Mouse (Mus musculus): ENCODE measurements around the gene Afg1l.

The Afg1l gene

DNA sequence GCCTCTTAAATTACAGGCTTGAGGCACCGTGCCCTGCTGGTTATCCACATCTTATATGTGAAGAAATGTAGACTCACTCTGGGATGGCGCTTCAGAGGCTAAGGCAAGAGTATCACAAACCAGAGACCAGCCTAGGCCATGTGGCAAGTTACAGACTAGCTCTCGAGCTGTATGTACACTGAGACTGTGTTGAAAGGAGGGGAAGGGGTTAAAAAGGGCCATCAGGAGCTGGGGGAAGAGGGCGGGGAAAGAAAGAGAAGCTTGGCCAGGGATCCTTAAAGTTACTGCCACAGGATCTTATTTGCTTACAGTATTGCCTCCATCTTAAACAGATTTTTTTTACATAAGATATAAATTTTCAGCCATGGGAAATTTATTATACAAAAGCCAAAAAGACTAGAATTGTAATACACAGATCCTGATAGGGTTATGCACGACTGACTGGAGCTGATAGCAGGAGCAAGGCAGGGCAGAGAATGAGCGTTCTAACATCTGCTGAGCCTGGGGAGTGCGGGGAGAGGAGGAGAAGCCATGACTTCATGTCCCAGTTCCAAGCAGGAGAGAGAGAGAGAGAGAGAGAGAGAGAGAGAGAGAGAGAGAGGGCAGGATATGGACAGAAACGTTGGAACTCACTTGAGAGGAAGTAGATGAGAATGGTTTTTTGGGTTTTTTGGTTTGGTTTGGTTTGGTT lies 10.4 kb upstream of the Afg1l start:
- in situ Hi-C loops (cut with MboI; ENCODE audit: low pct_unique_long_range_greater_than_20kb in 1 of 2, low sequenced_read_pairs in 2 of 2, unreplicated experiment in 1 of 2): no loop called here

DNA sequence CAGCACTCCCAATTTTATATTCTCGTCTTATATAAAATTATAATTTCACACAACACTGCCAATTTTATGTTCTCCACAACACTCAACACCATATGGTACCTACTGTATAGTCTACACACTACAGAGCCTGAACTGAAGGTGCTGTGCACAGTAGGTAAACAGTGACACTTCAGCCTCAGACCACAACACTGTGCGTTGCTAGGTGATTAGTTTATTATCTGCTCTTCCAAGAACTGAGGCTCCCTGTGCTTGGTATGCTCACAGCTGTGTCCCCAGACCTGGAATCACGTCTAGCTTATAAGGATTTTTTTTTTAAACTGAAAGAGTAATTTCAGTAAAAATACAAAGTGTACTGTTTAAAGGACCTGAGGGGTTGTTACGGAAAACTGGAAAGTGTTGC lies 2.4 kb upstream of the Afg1l start:
- in situ Hi-C loops (cut with MboI; ENCODE audit: low pct_unique_long_range_greater_than_20kb in 1 of 2, low sequenced_read_pairs in 2 of 2, unreplicated experiment in 1 of 2): no loop called here

DNA sequence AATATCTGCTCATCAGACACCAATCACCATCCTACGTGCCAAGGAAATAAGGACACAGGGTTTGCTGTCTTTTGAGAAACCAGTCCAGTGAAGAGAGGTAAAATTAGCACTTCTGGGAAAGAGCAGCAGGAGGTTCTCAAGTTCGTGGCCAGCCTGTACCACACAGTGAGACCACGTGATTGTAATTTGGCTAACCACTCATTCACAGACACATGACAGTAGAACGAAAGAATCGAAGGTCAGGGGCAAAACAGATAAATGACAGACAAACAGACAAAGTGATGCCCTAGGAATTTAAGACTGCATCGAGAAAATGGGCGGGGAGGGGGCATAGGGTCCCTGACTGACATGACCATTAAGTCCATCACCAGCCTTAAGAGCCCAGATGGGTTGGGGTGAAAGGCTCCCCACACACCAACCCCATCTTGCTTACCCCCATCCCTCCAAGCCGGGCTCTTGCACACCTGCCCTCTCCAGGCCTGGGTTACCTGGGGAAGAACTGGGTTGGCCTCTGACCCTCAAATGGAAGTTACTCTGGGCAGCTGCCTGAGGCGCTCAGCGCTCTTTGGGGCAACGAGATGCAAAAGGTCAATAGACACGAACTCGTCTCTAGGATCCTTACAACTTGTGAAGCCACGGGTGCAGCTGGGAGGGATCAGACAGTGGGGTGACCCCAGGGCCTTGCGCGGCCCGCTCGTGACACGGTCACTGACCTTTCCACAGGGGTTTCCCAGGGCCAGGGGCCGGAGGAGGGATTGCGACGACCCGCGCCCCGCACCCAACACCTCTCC lies 620 bp downstream of the Afg1l start:
- in situ Hi-C loops (cut with MboI; ENCODE audit: low pct_unique_long_range_greater_than_20kb in 1 of 2, low sequenced_read_pairs in 2 of 2, unreplicated experiment in 1 of 2): no loop called here

DNA sequence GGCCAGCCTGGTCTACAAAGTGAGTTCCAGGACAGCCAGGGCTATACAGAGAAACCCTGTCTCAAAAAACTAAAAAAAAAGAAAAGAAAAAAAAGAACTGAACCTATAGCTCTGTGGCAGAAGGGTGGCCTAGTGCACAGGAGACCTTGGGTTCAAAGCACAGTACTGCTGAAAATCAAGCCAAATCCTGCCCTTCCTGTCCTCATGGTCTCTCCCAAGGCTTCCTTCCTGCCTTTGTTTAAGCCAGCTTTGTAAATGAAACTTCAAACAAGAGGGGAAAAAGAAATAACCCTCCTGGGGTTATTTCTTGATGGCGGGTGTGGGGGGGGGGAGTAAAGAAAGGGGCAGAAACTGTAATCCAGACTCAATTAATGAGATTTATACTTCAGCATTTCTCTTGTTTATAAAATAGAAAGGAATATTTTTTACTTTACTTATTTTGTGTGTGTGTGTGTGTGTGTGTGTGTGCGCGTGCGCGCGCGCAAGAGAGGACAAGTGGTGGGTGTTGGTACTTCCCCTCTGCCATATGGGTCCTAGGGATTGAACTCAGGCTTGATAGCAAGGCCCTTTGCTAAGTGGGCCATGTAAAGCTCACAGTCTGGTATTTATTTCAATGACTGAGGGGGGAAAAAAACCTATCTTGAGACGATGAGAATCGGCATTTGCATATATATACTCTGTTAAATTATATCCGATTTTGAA lies 1.4 kb downstream of the Afg1l start:
- in situ Hi-C loops (cut with MboI; ENCODE audit: low pct_unique_long_range_greater_than_20kb in 1 of 2, low sequenced_read_pairs in 2 of 2, unreplicated experiment in 1 of 2): no loop called here

DNA sequence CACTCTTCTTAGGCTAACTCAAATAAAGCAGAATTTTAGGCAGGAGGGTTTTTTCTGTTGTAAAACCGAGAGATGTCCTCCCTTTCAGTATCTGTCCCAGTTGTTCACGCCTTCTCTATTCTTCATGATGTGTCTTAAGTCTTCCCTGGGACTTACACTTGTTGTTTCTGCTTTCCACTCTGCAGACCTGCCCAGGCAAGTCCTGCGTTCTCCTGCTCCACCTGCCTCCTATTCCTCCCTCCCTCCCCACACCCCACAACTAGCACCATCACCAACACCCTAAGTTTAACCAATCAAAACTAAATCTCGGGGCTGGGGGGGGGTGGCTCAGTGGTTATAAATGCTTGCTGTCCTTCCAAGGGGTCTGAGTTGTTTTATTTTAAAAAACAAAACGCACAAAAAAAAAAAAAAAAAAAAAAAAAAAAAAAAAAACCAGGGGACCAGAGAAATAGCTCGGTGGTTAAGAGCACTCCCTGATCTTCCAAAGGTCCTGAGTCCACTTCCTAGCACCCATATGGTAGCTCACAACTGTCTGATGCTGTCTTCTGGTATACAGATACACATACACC lies 3.3 kb downstream of the Afg1l start:
- in situ Hi-C loops (cut with MboI; ENCODE audit: low pct_unique_long_range_greater_than_20kb in 1 of 2, low sequenced_read_pairs in 2 of 2, unreplicated experiment in 1 of 2): no loop called here

DNA sequence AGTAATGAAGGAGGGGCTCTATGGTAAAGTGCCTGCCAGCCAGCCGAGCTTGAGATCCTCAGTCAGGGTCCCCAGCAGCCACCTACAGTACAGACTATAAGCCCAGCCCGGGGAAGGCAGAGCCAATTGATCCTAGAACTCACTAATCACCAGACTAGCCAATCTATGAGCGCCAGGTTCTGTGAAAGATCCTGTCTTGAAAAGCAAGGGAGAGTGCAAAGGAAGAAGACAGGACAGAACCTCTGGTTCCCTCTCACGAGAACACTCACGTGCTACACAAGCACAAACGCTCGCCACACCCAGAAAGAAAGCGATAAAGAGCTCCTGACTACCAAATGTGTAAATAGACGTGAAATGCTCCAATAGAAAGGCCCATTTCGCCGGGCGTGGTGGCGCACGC lies 13.6 kb downstream of the Afg1l start:
- in situ Hi-C loops (cut with MboI; ENCODE audit: low pct_unique_long_range_greater_than_20kb in 1 of 2, low sequenced_read_pairs in 2 of 2, unreplicated experiment in 1 of 2): no loop called here

DNA sequence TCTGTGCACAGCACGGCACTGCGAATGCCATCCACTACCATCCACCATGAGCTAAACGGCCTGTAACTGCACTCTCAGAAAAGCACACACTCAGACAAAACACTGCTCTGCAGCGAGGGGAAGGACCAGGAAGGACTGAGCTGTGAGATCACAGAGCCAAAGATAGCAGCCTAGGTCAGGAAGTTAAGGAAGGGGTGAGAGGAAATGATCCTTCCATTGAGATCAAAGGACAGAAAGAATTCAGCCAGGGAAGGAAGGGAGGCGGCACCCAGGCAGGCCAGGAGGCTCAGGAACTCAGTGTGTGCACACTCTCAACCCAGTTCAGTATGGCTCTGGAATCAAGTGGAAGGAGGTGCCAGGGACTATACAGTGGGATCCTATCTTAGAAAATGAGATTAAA lies 14.1 kb downstream of the Afg1l start:
- in situ Hi-C loops (cut with MboI; ENCODE audit: low pct_unique_long_range_greater_than_20kb in 1 of 2, low sequenced_read_pairs in 2 of 2, unreplicated experiment in 1 of 2): no loop called here

DNA sequence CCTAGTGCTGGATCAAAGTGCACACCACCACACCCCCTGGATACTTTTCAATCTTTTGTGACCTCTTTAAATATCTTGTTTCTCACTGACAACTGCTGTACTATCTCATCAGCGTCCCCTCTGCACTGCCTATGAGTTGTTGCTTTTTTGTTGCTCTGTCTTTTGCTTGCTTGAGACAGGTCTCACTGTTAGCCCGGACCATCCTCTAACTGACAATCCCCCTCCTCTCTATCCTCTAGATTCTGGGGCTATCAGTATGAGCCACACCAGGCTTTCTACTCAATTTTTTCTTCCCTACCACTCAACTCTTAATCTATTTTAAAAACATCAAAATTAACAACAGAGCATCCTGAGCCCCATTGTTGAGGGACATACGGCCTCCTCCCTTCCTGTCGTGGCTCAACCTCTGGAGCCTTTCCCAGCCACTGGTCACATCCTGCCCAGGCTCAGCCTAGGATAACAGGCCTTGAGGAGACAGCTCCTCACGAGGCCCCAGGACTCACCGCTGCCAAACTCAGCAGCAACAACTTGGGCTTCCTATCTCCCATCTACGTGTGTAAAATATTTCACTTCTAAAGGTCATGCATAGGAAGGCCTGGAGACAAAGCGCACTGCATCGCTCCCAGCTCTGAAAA lies 20.7 kb downstream of the Afg1l start:
- in situ Hi-C loops (cut with MboI; ENCODE audit: low pct_unique_long_range_greater_than_20kb in 1 of 2, low sequenced_read_pairs in 2 of 2, unreplicated experiment in 1 of 2): no loop called here

DNA sequence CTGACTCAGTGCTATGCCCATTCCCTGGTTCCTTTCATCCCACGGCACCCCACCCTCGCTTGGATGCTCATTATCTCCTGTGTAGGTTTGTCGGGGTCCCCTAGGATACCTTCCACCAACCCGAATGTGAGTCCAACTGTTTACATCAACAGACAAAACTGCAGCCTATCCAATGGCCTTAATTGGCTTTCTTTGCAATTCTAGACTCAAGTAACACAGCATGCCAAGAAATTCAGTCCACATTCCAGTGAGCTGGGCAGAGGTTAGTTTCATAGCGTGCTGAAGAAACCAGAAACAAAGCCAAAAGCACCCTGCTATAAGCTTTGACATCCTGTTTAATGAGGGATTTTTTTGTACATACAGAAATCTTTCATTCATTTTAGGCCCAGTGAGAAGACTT lies 22.4 kb downstream of the Afg1l start:
- in situ Hi-C loops (cut with MboI; ENCODE audit: low pct_unique_long_range_greater_than_20kb in 1 of 2, low sequenced_read_pairs in 2 of 2, unreplicated experiment in 1 of 2): no loop called here

DNA sequence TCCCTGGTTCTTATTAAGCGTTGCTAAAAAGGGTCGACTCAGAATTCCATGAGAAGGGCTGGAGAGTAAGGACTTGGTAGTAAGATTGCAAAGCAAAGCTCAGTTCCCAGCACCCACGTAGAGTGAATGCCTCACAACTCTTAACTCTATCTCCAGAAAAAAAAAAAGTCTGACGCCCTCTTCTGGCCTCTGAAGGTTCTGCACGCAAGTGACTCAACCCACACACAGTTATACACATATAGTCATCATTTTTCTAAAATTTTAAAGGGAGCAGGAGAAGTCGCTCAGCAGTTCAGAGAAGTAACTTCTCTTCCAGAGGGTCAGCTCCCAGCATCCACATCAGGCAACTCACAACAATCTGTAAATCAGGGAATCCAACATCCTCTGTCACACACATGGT lies 23.7 kb downstream of the Afg1l start:
- in situ Hi-C loops (cut with MboI; ENCODE audit: low pct_unique_long_range_greater_than_20kb in 1 of 2, low sequenced_read_pairs in 2 of 2, unreplicated experiment in 1 of 2): no loop called here

DNA sequence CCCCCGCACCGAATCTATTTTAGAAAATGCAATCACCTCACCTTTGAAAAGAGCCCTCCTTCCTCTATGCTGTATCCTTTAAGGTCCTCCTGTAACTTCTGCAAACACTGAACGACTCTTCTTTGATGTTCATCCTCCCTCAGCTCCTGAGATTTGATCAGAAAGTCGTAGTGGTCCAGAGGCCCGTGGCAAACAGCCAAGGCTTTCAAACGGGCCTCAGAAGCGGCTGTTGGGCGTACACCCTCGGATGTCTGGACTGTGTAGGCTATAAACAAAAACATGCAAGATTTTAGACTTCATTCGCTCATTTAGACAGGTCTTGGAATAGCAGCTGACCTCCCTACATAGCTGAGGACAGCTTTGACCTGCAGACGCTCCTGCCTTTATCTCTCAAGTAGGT lies 24.1 kb downstream of the Afg1l start:
- in situ Hi-C loops (cut with MboI; ENCODE audit: low pct_unique_long_range_greater_than_20kb in 1 of 2, low sequenced_read_pairs in 2 of 2, unreplicated experiment in 1 of 2): no loop called here

DNA sequence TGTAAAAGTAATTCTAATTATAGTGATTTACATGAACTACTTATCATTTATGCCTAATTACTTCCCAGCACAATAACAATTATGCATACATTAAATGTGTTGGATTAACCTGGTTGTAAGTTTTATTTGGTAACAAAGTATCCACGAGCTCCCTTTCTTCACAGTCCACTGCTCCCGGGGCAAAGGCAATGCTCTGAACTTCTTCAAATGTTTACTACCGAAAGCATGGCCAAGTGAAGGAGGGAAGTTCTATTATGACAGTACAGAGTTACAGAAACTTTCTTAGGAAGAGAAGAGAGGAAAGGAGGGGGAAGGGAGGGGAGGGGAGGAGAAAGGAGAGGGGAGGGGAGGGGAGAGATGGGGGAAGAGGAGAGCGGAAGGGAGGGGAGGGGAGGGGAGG lies 28.7 kb downstream of the Afg1l start:
- in situ Hi-C loops (cut with MboI; ENCODE audit: low pct_unique_long_range_greater_than_20kb in 1 of 2, low sequenced_read_pairs in 2 of 2, unreplicated experiment in 1 of 2): no loop called here

DNA sequence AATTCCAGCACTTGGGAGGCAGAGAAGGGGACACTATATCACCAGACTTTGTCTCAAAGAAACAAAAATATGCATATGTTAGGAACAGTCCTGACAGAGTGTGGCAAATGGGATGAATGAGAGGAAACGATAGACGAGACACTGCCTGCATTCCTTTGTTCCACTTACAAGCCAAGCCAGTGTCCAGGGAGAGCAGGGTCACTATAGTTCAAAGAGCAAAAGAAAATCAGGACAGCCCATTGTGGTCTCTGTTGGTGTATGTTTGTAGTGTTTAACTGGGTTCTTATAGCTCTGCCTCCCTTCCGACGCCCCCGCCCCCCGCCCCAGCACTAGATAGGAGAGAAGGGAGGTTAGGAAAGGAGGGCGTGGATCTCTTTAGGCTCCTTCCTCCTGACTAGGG lies 30.0 kb downstream of the Afg1l start:
- in situ Hi-C loops (cut with MboI; ENCODE audit: low pct_unique_long_range_greater_than_20kb in 1 of 2, low sequenced_read_pairs in 2 of 2, unreplicated experiment in 1 of 2): no loop called here

DNA sequence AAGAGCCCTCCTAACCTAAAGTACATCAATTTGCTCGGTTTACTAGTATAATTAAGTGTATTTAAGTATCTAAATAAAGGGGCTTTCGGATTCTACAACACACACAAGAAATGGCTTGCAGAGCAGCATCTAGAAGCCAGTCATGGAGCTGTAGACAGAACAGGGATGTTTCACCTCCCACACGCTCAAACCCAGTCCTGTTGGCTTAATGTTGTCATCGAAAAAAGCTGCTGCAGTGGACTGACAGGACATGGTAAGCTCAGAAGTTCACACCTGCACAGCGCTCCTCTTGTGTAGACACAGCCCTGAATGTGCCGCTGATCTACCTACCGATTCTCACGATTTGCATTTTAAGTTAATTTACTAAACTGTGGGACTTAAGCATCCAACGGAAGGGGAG lies 32.2 kb downstream of the Afg1l start:
- in situ Hi-C loops (cut with MboI; ENCODE audit: low pct_unique_long_range_greater_than_20kb in 1 of 2, low sequenced_read_pairs in 2 of 2, unreplicated experiment in 1 of 2): no loop called here

DNA sequence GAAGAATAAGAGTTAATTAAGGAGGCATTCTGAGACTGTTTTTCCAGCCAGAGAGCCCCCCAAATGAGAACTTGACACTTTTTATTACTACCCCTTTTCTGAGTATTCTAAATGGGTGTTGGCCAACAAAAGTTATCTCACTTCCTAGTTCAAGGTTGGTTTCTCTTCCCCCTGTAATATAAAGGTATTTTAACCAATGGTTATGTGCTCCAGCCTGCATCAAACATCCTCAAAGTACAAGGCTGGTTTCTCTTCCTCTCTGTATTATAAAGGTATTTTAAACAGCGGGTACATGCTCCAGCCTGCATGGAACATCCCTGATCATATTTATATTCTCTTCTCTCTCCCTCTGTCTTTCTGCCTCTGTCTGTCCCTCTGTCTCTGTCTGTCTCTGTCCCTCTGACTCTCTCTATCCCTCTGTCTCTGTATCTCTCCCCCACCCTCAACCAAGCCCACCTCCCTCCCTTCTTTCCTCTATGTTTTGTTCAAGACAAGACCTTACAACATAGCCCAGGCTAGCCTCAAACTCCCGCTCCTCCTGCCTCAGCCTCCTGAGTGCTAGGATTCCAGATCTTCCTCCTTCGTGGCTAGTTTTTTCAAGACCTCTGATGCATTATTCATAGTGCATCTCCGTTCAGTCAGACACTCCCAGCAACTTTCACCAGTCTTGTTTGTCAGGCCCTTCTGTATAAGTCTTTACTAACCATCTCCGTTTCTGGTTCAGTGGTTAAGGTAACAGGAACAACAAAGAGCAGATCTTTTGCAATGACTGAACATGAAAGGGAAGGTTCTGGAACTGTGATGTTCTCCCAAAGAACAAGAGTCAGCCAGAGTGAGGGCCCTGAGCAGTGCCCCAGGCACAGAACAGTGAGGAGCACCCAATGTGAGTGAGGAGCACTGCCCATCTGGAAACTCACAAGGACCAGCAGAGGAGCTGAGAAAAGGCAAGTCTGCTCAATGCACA lies 41.2 kb downstream of the Afg1l start:
- in situ Hi-C loops (cut with MboI; ENCODE audit: low pct_unique_long_range_greater_than_20kb in 1 of 2, low sequenced_read_pairs in 2 of 2, unreplicated experiment in 1 of 2): no loop called here

DNA sequence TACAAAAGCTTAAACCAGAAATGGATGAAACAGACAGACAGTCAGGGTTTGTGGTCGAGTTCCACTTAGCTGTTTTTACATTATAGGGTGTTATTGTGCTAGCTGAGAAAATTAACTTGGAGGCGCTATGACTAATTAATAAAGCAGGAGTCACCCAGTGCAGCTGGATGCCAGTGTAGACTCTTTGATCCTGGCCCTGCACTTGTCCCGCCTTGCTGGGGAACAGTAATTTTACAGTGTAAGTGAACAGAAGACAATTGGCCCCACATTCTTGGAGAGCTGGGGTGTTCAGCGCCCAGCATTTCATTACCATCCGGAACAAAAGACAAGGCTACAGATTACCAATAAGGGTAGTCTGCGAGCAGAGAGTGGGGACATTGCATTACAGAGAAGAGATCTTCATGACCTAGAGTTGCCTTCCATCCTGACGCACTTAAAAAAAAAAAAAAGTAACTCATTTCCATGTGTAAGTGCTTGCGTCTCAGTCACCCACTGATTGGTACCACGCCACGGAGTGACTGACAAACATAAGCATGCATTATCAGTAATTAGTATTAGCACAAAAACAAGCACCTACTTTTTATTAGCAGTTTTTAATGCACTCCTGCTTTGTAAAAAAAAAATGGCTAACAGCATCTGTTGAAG lies 60.7 kb downstream of the Afg1l start:
- in situ Hi-C loops (cut with MboI; ENCODE audit: low pct_unique_long_range_greater_than_20kb in 1 of 2, low sequenced_read_pairs in 2 of 2, unreplicated experiment in 1 of 2): no loop called here

DNA sequence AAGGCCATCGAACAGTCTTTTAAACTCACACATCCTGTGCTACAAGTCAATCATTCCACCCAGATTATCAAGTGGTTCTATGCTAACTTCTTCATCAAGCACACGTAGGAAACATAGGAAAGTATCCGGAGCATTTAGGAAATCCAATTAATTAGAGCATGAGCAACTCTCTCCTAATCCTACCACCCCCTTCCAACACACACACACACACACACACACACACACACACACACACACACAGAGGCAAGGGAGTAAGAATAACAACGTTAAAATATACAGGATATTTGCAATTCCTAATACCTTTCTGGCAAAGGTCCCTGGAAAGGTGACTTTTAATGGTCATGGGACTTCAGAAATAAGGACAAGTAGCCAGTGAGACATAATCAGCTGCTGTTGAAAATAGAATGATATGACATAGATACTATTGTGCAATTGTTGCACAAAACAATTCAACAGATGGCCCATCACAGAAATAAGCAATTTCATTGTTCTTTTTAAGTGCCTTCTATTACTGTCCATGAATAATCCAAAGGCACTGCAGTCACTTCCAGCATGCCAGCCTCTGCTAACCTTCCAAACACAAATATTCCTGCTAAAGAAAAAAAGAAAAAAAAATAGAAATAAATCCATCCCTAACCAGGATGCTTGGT lies 62.4 kb downstream of the Afg1l start:
- in situ Hi-C loops (cut with MboI; ENCODE audit: low pct_unique_long_range_greater_than_20kb in 1 of 2, low sequenced_read_pairs in 2 of 2, unreplicated experiment in 1 of 2): no loop called here

All from mouse embryonic stem cell (cell line).